Mouse (Mus musculus): ENCODE measurements around the gene Pde4d. TPM values are rescaled to one million over a fixed set of nuclear protein-coding genes. Genes with fewer than 3 reads are reported as not detected.

The Pde4d gene
- polyA plus RNA-seq, 1 experiment = 33.8 TPM

DNA sequence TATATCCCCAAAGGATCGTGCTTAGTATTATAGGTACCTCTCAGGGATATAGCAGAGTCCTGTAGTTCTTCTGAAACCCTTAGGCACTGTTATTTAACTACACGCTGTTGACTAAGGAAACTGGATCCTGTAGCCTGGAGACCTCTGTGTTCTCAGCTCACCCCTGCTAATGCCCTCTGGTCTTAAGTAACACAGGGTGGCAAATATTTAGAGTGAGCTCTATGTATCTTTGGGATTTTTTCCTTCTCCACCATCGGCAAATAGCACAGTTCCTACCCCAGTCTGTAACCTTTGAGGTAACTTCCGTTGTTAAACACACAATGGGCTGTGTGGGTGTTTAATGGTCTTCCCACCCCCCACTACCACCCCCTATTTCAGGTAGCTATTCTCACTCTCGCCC is 102.5 kb downstream of the Pde4d start:
- H3K4me3 ChIP-seq (replicated peaks; ENCODE audit: insufficient read depth, low read depth, low read length) = no peak overlapping the region
- DNase-seq = no peak
- no peaks in the 10 kb centered on the region for H3K27me3 ChIP-seq (ENCODE audit: control insufficient read depth, insufficient read depth, low read length)
- TF ChIP-seq POLR2A (IDR thresholded peaks at IDR 0.05; ENCODE audit: borderline replicate concordance, insufficient read depth, low read length) = no peak
- no peak for TF ChIP-seq CTCF (IDR thresholded peaks at IDR 0.05; ENCODE audit: borderline replicate concordance, insufficient read depth, low read depth, low read length)
- no peak overlapping the region for H3K27ac ChIP-seq (ENCODE audit: insufficient read depth, low read length)
- 87% methylated on average over 5 of the region's 5 CpGs for WGBS
- H3K4me1 ChIP-seq (ENCODE audit: control insufficient read depth, insufficient read depth, low read length) = no peaks in the 10 kb centered on the region

DNA sequence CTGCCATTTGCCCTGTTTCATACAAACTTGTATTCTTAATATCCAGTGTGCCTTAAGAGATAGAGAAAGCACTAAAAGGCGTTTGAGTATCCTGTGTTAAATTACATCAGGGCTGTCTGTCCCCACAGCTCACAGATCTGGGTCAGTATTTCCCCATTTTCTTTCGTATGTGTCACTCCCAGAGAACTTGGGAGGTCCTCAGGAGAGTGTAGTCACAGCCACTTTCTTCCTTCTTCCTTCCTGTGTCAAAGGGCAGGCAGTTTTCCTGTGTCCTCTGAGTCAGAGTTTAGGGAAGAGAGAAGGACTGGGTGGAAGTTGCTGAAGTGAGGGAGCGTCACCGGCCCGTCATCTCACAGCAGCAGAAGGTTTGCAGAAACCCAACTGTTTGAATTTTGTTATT is 103.2 kb downstream of the Pde4d start:
- 85% methylated on average over 5 of the region's 5 CpGs for WGBS
- DNase-seq = no peak

DNA sequence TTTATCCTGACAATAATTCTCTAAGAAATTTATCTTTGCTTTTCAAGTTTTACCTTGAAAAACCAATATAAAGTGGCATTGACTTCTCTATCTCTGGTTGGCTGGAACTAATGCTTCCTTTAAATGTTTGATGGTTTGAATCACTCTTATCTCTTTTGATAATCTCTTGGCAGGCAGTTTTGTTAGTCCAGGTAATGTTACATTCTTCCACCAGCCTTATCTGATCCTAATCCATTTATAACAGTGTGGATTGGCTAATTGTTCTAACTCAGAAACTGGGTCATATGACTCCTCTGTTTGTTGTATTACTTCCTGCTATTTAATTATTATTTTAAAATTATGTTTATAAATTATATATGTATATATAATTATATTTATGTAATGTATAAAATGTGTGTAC is 105.2 kb downstream of the Pde4d start:
- DNase-seq = no peak
- Histone ChIP-seq H3K4me3 (replicated peaks; ENCODE audit: insufficient read depth, low read depth, low read length) (no peak overlapping the region), H3K27ac (ENCODE audit: insufficient read depth, low read length) (no peak overlapping the region), H3K27me3 (ENCODE audit: control insufficient read depth, insufficient read depth, low read length) (no peaks in the 10 kb centered on the region), H3K4me1 (ENCODE audit: control insufficient read depth, insufficient read depth, low read length) (no peaks in the 10 kb centered on the region)
- TF ChIP-seq CTCF (IDR thresholded peaks at IDR 0.05; ENCODE audit: borderline replicate concordance, insufficient read depth, low read depth, low read length) (no peak), POLR2A (IDR thresholded peaks at IDR 0.05; ENCODE audit: borderline replicate concordance, insufficient read depth, low read length) (no peak)

More for the DNA sequence above, 103.2 kb downstream of the Pde4d start:
- no peaks in the 10 kb centered on the region for H3K4me1 ChIP-seq (ENCODE audit: control insufficient read depth, insufficient read depth, low read length)
- TF ChIP-seq POLR2A (IDR thresholded peaks at IDR 0.05; ENCODE audit: borderline replicate concordance, insufficient read depth, low read length) (no peak), CTCF (IDR thresholded peaks at IDR 0.05; ENCODE audit: borderline replicate concordance, insufficient read depth, low read depth, low read length) (no peak)
- H3K4me3 ChIP-seq (replicated peaks; ENCODE audit: insufficient read depth, low read depth, low read length) = no peak overlapping the region
- no peaks in the 10 kb centered on the region for H3K27me3 ChIP-seq (ENCODE audit: control insufficient read depth, insufficient read depth, low read length)
- no peak overlapping the region for H3K27ac ChIP-seq (ENCODE audit: insufficient read depth, low read length)

DNA sequence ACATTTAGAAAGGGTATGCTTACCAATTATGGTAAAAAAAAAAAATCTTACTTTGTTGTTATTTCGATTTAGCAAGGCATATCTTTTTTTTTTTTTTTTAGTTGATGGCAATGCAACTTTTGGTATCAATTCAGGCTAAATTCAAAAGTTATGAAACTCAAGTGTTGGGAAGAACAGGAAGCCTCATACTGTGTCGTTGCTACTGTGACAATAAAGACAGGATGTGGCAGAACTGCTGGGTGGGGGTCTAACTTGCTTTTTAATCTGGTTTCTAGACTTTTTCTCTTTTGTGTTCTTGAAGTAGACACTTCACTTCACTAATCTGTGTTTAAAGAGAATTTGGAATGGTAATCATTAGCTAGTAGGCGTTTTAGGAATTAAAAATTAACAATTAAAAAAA is 147.2 kb downstream of the Pde4d start:
- WGBS = 82% methylated on average over 3 of the region's 3 CpGs
- no peak for DNase-seq
- Histone ChIP-seq H3K27me3 (ENCODE audit: control insufficient read depth, insufficient read depth, low read length) (no peaks in the 10 kb centered on the region), H3K4me3 (replicated peaks; ENCODE audit: insufficient read depth, low read depth, low read length) (no peak overlapping the region), H3K27ac (ENCODE audit: insufficient read depth, low read length) (no peak overlapping the region), H3K4me1 (ENCODE audit: control insufficient read depth, insufficient read depth, low read length) (no peaks in the 10 kb centered on the region)
- TF ChIP-seq POLR2A (IDR thresholded peaks at IDR 0.05; ENCODE audit: borderline replicate concordance, insufficient read depth, low read length) (no peak), CTCF (IDR thresholded peaks at IDR 0.05; ENCODE audit: borderline replicate concordance, insufficient read depth, low read depth, low read length) (no peak)

DNA sequence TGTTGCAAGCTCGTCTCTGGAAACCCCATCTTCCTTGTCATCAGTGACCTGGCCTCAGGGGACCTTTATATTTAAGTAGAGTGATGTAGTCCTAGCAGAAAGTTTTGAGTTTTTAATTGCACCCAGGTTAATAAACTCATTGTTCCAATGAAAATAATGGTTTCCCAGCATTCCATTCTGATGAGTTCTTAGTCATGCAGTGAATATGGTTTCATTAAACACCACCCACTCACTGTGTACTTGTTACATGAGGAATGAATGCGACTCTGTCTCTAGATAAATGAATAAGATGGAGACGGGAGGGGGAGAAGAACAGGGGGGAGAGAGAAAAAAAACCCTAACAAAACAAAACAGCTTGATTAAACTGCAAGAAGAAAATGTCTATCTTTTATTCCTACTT is 148.9 kb downstream of the Pde4d start:
- DNase-seq = no peak
- Histone ChIP-seq H3K27ac (ENCODE audit: insufficient read depth, low read length) (no peak overlapping the region), H3K27me3 (ENCODE audit: control insufficient read depth, insufficient read depth, low read length) (no peaks in the 10 kb centered on the region), H3K4me1 (ENCODE audit: control insufficient read depth, insufficient read depth, low read length) (no peaks in the 10 kb centered on the region), H3K4me3 (replicated peaks; ENCODE audit: insufficient read depth, low read depth, low read length) (no peak overlapping the region)
- WGBS = 78% methylated on average over 3 of the region's 3 CpGs
- TF ChIP-seq POLR2A (IDR thresholded peaks at IDR 0.05; ENCODE audit: borderline replicate concordance, insufficient read depth, low read length) (no peak), CTCF (IDR thresholded peaks at IDR 0.05; ENCODE audit: borderline replicate concordance, insufficient read depth, low read depth, low read length) (no peak)

DNA sequence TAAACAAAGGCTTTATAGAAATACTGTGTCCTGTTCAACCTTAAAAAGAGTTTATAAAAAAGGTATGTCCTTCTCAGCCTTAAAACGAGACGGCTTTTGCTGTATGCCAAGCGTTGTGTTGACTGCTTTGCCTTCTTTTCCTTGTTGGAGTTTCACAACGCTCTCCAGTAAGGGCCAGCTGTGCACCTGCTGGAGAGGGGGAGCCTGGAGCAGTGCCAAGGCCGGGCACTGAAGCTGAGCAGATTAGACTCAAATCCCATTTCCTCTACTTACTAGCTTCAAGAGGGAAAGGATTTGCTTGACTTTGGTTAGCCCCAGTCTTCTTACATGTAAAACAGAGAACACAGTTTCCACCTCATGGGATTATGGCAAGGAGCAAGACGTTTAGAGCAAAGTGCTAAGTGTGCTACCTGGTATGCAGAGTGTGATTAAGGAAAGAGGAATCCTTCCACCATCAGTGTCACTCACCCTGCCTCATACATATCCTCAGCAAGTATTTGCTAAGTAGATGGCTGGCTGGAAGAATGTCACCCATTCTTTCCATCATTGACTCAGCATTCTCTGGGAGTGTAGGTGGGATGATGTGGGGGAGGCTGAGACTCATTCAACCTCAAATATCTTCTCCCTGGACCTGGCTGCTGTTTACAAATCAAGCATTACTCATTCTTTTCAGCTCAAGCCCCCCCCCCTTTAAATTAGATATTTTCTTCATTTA is 149.6 kb downstream of the Pde4d start:
- TF ChIP-seq POLR2A (IDR thresholded peaks at IDR 0.05; ENCODE audit: borderline replicate concordance, insufficient read depth, low read length) (no peak), CTCF (IDR thresholded peaks at IDR 0.05; ENCODE audit: borderline replicate concordance, insufficient read depth, low read depth, low read length) (no peak)
- Histone ChIP-seq H3K4me1 (ENCODE audit: control insufficient read depth, insufficient read depth, low read length) (no peaks in the 10 kb centered on the region), H3K27me3 (ENCODE audit: control insufficient read depth, insufficient read depth, low read length) (no peaks in the 10 kb centered on the region), H3K27ac (ENCODE audit: insufficient read depth, low read length) (no peak overlapping the region), H3K4me3 (replicated peaks; ENCODE audit: insufficient read depth, low read depth, low read length) (no peak overlapping the region)
- WGBS = 45% methylated on average over 6 of the region's 6 CpGs
- no peak for DNase-seq

DNA sequence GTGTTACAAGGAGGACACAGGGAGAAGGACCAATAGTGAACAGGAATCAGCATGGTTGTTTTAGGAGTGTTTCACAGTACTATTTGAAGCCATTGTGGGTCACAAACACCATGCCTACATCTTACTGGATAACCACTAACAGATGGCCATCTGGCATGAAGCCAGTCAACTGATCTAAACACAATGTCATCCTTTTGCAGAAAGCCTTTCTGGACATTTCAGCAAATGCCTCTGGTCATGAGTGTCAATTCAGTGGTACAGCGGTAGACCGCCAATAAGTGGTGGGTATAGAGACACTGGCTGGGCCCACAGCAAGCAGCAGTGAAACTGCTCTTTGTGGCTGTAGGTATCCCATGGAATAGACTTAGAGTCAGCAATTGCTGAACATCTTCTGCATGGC is 151.3 kb downstream of the Pde4d start:
- WGBS = 73% methylated on average over 2 of the region's 2 CpGs
- Histone ChIP-seq H3K4me3 (replicated peaks; ENCODE audit: insufficient read depth, low read depth, low read length) (no peak overlapping the region), H3K4me1 (ENCODE audit: control insufficient read depth, insufficient read depth, low read length) (no peaks in the 10 kb centered on the region), H3K27ac (ENCODE audit: insufficient read depth, low read length) (no peak overlapping the region), H3K27me3 (ENCODE audit: control insufficient read depth, insufficient read depth, low read length) (no peaks in the 10 kb centered on the region)
- TF ChIP-seq CTCF (IDR thresholded peaks at IDR 0.05; ENCODE audit: borderline replicate concordance, insufficient read depth, low read depth, low read length) = no peak
- TF ChIP-seq POLR2A (IDR thresholded peaks at IDR 0.05; ENCODE audit: borderline replicate concordance, insufficient read depth, low read length) = no peak
- DNase-seq = peak; percentile 11 to 33

DNA sequence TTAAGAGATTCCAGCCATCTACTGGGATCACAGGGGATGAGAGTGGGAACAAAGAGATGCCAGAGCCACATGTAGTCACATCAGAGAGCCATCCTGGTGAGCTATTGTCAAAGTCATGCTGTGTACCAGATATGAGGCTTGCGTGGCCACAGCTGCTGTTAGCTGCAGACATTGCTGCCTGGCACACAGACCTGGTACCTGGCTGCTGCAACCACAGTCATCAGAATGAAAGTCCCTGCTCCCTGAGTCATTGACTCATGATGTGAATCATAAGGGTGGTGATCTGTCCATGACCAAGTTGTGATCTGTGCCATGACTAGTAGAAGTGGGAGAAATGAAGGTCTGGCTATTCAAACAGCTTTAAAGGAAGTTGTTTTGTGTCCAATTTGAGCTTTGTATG is 153.8 kb downstream of the Pde4d start:
- Histone ChIP-seq H3K4me3 (replicated peaks; ENCODE audit: insufficient read depth, low read depth, low read length) (no peak overlapping the region), H3K27ac (ENCODE audit: insufficient read depth, low read length) (no peak overlapping the region), H3K27me3 (ENCODE audit: control insufficient read depth, insufficient read depth, low read length) (no peaks in the 10 kb centered on the region), H3K4me1 (ENCODE audit: control insufficient read depth, insufficient read depth, low read length) (no peaks in the 10 kb centered on the region)
- TF ChIP-seq POLR2A (IDR thresholded peaks at IDR 0.05; ENCODE audit: borderline replicate concordance, insufficient read depth, low read length) = no peak
- TF ChIP-seq CTCF (IDR thresholded peaks at IDR 0.05; ENCODE audit: borderline replicate concordance, insufficient read depth, low read depth, low read length) = no peak
- 61% methylated on average over 1 of the region's 1 CpGs for WGBS
- DNase-seq = no peak
